24 mouse cellular contexts compared by ENCODE assay signal in genomic region chr17:4509506-4509905, GRCm38 (mm10).
DNase-seq lines count a peak whose midpoint lies in the region; ATAC-seq lines count a peak whose summit lies in the region.
"Had no signal": no experiment of that assay in that cellular context is flagged by ENCODE, and none has a peak within 500 bp of the region (broad histone marks: within the 10 kb centered on the region; RNA-seq: fewer than 3 reads in every experiment).

No protein-coding gene starts in this region.

- H3K9me3 ChIP-seq in liver, embryonic 11.5 days (ENCODE audit: control insufficient read depth, low read length) = no peaks in the 10 kb centered on the region
- H3K9me3 ChIP-seq: forebrain, embryonic 10.5 days; hindbrain, embryonic 15.5 days; limb, embryonic 10.5 days; midbrain, embryonic 15.5 days; neural tube, embryonic 13.5 days had no signal

- intact Hi-C loops in heart, postnatal 10 days (cut with DNase I) = no loop called here

- H3K4me1 ChIP-seq in liver, embryonic 11.5 days (replicated peaks; ENCODE audit: control insufficient read depth, insufficient read depth, low read length) = no peaks in the 10 kb centered on the region
- H3K4me1 ChIP-seq: forebrain, embryonic 10.5 days; hindbrain, embryonic 15.5 days; limb, embryonic 10.5 days; midbrain, embryonic 15.5 days had no signal

- H3K4me3 ChIP-seq in liver, embryonic 11.5 days (ENCODE audit: low read depth, low read length) = no peak overlapping the region
- H3K4me3 ChIP-seq: forebrain, embryonic 10.5 days; heart, adult 2 months; hindbrain, embryonic 15.5 days; limb, embryonic 10.5 days; midbrain, embryonic 15.5 days; myocyte; neural tube, embryonic 13.5 days had no signal

- WGBS in liver, embryonic 11.5 days = 76% methylated on average over 3 of the region's 3 CpGs

- no peak overlapping the region for H3K27ac ChIP-seq in liver, embryonic 11.5 days (ENCODE audit: low read depth, low read length)
- H3K27ac ChIP-seq: forebrain, embryonic 10.5 days; heart, adult 2 months; hindbrain, embryonic 15.5 days; limb, embryonic 10.5 days; midbrain, embryonic 15.5 days; neural tube, embryonic 13.5 days had no signal

- H3K36me3 ChIP-seq in liver, embryonic 11.5 days (ENCODE audit: control insufficient read depth, insufficient read depth, low read length) = no peaks in the 10 kb centered on the region
- H3K36me3 ChIP-seq: forebrain, embryonic 10.5 days; hindbrain, embryonic 15.5 days; limb, embryonic 10.5 days; midbrain, embryonic 15.5 days; neural tube, embryonic 13.5 days had no signal

- DNase-seq in gastrocnemius, adult 18-20 months (ENCODE audit: low spot score) = peak; percentile 79
- DNase-seq in gastrocnemius, postnatal 4 days (ENCODE audit: low spot score in 2 of 2) = no peak
- DNase-seq in ovary, adult 18-20 months (ENCODE audit: low spot score) = peak; percentile 4
- DNase-seq in ovary, postnatal 36 days (ENCODE audit: low spot score) = no peak
- DNase-seq in heart, postnatal 10 days = peak; percentile 55 to 60
- DNase-seq in c-Kit-positive CD71-positive TER-119-positive erythroid progenitor cells, embryonic 14.5 days (ENCODE audit: low spot score) = no peak
- no peak for DNase-seq in liver, embryonic 11.5 days (ENCODE audit: low spot score)
- DNase-seq in kidney, adult 9 months = no peak
- DNase-seq: adrenal gland, postnatal 25 days; cerebellum, adult 11-12 months; cerebellum, postnatal 14 days; kidney, adult 2 months; kidney, postnatal 10 days; liver; lung, postnatal 4 days had no signal

- ATAC-seq in liver, embryonic 11.5 days (replicated peaks; ENCODE audit: low FRiP score) = no peak
- ATAC-seq: CD4-positive, CD25-positive, alpha-beta regulatory T cell, adult 4 months; forebrain, embryonic 16.5 days; midbrain, embryonic 15.5 days had no signal

- H3K9ac ChIP-seq in liver, embryonic 11.5 days (ENCODE audit: low read depth, low read length) = no peak overlapping the region
- H3K9ac ChIP-seq: hindbrain, embryonic 15.5 days; midbrain, embryonic 15.5 days; neural tube, embryonic 13.5 days had no signal

- no peak overlapping the region for H3K4me2 ChIP-seq in liver, embryonic 11.5 days
- H3K4me2 ChIP-seq: hindbrain, embryonic 15.5 days; midbrain, embryonic 15.5 days; neural tube, embryonic 13.5 days had no signal

- H3K27me3 ChIP-seq in liver, embryonic 11.5 days (replicated peaks; ENCODE audit: control insufficient read depth, insufficient read depth, low read length) = no peaks in the 10 kb centered on the region
- H3K27me3 ChIP-seq: hindbrain, embryonic 15.5 days; midbrain, embryonic 15.5 days; neural tube, embryonic 13.5 days had no signal

Comparison
In these comparisons a context has a peak if more than half of its experiments do, and no peak if none do; other contexts are left out.
1. DNase-seq: peak in gastrocnemius, adult 18-20 months (single experiment), ovary, adult 18-20 months (single experiment) and heart, postnatal 10 days (2 of 2); none in gastrocnemius, postnatal 4 days (0 of 2), ovary, postnatal 36 days (single experiment), c-Kit-positive CD71-positive TER-119-positive erythroid progenitor cells, embryonic 14.5 days (single experiment), liver, embryonic 11.5 days (single experiment) and kidney, adult 9 months (single experiment).